Mouse (Mus musculus) liver, postnatal 0 days (tissue): ENCODE results near the gene Rsu1.

Experiments
- CTCF ChIP-seq: sonication (generic); IDR thresholded peaks from 2 replicates; pipeline ENCODE4 v1.5.1; 2016; ENCODE audit warnings: antibody characterized with exemption, low read depth
- EP300 ChIP-seq: IDR thresholded peaks from 2 replicates; pipeline ENCODE4 v1.6.1; 2016; ENCODE audit warnings: antibody characterized with exemption, low read depth, mild to moderate bottlenecking

- TF ChIP-seq CTCF (no peak), EP300 (no peak)
Measured at GRCm38 (mm10) chr2:13226031-13226430, 45.2 kb downstream of the Rsu1 start.
